Mouse (Mus musculus): ENCODE results near the gene Glra1. TPM values are rescaled to one million over a fixed set of nuclear protein-coding genes. Genes with fewer than 3 reads are reported as not detected.

Glra1 gene
- total RNA-seq, 4 experiments from 2014 or later = 1.9 to 3.5 (median 2.1) TPM

DNA sequence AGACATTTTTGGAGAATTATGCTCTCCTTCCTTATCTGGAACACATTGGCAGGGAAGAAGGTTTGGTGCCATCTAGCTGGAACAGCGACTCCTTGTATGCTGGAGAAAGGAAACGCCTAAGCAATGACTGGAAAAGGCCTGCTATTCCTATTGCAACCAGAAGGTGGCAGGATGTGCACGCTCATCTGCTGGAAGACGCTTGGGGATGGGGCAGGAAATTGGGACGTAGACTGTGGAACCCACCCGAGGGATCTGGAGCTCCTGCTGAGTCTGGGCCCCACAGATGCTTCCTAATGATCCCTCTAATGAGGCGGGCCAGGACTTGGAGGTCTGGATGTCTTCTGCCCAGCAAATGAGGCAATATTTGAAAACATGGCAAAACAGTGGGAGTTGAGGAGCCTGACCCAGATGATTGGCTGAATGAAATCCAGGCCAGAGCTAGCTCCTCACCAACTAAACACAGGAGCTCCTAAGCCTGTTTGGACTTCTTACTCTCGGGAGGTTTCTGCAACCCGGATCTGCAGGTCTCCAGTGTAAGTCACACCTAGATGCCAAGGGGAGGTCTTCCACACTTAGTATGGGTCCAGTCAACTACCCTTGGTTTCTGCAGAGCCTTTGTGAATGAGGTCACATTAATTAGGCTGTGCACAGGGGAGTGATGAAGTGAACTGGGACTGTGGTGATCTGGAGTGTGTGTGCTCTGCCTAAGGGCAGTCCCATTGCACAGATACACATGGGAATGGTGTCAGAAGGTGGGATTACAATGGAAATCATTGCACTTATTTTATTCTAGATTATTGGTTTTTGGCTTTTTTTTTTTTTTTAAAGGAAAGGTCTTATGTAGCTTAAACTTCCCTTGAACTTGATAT is 89.0 kb downstream of the Glra1 start:
- DNase-seq (ENCODE audit: low spot score in 2 of 2) = peak; percentile 57 to 64

DNA sequence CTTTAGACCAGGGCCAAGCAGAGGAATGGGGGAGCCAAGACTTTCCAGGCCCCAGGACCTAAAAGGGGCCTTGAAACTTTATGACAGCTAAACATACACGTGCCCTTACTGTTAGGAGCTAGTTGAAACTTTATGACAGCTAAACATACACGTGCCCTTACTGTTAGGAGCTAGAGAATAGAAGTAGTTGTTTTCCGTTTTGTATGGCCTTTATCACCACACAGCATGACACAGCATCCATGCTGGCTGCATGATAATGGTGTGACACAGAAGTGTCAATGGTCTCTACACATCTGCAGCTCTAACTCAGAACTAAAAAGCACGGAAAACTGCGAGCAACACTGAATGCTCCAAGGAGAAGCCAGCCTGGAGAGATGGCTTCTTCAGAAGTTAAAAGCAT is 90.3 kb downstream of the Glra1 start:
- DNase-seq (ENCODE audit: low spot score in 2 of 2) = no peak

DNA sequence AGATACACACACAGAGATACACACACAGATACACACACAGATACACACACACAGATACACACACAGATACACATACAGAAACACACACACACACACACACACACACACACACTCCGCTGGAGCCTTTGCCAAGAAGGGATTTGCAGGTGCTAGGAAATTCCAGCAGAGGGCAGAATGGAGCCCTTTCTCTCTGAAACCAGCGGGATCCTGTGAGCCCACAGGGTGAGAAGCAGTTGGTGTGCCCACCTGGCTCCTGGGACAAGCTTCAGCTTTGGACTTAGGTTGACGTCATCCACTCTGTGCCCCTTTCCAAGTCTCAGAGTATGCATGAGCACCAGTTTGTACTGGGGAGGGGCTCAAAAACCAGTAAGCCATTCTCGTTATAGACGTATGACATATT is 96.6 kb downstream of the Glra1 start:
- DNase-seq (ENCODE audit: low spot score in 2 of 2) = no peak

DNA sequence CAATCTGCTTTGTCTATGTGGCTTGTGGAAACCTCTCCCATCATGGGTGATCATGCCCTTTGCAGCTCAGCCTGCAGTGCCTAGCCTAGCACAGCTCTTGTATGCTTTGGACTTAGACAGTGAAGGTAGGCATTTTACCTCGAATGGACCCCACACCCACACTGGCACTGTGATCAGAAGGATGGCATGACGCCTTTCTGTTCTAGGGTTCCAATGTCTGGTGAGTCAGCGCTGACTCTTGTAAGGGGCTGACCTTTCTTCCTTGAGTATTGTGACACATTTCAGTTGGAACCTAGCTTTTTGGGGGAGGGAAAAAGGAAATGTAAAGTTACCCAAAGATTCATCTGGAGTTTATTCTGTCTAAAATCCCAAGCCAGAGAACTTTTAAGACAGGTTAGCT is 102.5 kb downstream of the Glra1 start:
- DNase-seq (ENCODE audit: low spot score in 2 of 2) = no peak

DNA sequence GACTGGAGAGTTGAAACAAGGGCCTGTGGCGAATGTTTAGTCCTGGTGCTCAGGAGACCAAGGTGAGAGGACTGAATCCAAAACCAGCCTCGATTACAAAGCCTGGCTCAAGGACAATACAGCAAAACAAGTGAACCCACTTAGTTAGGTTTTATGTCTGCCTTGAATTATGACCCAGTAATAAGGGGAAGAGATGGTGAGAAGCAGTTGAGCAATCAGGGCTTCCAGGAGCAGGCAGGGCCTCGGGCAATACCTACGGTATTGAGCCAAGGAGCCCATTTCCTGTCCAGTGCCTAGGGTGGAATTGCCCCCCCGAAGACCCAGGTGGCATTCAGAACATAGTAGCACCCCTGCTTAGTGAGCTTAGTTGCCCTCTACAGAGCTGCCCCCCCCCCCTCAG is 105.1 kb downstream of the Glra1 start:
- DNase-seq (ENCODE audit: low spot score in 2 of 2) = no peak

DNA sequence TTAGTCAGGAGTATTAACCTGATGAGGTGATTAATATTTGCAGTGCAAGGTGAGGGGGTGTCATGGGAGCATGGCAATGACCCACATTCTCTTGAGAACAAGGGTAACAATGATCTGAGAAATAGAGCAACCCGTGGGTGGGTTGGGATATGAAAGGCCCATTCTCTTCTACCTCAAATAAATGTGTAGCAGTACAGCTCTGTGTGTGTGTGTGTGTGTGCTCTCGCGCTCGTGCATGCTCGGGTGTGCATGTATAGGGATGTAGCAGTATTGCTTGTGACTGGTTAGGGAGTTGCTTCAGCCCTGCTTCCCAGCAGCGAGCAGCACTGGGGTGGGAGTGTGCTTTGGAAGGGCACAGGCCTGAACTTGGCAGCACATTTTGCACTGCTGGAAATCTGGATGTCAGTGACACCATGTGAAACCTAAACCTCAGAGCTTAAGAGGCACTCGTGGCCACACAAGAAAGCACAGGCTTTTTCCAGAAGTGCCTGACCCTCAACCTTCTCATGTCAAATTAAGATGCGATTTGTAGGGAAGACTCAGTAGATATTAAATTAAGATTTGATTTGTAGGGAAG is 106.0 kb downstream of the Glra1 start:
- DNase-seq (ENCODE audit: low spot score in 2 of 2) = no peak

DNA sequence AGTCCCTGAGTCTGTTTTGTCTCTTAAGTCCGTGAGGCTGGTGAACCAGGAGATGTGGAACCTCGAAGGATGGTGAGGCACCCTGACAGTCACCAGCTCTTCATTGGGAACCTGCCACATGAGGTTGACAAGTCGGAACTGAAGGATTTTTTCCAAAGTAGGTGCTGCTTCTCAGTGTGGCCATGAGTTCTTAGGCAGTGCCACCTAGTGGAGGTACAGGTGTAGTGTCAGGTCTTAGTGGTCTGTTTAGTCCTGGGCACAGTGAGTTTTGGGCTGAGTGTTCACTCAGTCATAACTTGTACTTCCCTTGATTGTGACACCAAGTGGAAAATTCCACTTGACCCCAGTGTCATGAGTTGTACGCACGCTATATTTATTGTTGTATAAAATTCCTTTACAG is 110.1 kb downstream of the Glra1 start:
- no peak for DNase-seq (ENCODE audit: low spot score in 2 of 2)

DNA sequence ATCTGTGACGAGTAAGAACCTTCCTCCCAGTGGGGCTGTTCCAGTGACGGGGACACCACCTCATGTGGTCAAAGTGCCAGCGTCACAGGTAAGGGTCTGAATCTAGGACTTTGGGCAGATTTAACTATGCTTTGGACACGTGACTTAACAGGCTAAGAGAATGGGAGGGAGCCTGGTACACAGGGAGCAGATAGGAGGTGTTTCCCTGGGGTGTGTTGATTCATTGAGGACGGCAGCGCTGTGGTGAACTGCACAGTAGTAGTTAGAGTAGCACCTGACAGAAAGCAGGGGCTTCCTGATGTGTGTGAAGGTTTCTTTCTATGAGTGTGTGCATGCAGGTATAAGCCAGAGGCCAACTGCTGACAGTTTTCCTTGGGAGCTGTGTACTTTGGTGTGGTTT is 111.8 kb downstream of the Glra1 start:
- no peak for DNase-seq (ENCODE audit: low spot score in 2 of 2)

DNA sequence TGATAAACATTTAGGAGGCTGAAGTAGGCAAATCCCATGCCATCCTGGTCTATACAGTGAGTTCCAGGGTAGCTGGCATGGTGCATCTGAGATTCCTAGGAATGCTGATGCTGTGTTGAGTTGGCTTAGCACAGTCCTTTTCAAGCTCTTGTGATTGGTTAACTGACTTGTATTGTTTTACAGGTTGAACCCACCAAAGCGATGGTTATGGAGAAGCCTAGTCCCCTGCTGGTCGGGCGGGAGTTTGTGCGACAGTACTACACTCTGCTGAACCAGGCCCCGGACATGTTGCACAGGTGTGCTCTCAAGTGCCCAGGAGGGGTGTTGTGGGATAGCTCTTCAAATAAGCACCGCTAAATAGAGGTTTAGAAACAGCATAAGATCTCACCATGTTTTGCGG is 122.6 kb downstream of the Glra1 start:
- DNase-seq (ENCODE audit: low spot score in 2 of 2) = no peak

DNA sequence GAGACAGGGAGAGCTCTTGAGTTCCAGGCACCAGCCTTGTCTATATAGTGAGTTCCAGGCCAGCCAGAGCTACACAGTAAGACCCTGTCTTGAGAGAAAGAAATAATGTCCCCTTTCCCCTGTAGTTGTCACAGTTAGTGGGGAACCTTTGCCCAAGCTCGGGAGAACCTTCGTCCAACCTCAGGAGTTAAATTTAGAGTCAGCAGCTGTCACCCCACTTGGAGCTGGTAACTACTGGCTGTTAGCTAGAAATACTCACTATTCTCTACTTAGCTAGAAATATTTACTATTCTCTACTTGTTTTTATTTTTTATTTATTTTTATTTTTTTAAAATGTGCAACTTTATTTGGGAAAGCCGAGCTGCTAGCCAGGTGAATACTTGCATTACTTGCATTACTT is 134.8 kb downstream of the Glra1 start:
- DNase-seq (ENCODE audit: low spot score in 2 of 2) = no peak

DNA sequence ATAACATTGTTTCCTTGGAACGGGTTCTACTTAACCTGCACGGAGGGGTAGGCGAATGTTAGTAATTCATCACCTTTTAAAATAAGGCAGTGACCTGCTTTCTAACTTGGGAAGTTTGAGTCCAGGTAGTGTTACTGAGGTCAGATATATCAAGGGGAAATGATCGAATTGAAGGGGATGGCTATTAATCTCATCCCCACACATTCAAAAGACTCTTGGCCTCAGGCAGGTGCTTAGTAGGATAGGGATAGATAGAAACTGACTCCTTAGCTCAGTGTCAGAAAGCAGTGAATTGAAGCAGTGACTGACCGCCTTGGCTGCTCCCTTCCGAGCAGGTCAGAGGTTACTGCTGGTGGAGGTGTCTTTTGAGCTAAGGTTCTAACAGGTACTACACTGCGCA is 136.5 kb downstream of the Glra1 start:
- DNase-seq (ENCODE audit: low spot score in 2 of 2) = no peak

DNA sequence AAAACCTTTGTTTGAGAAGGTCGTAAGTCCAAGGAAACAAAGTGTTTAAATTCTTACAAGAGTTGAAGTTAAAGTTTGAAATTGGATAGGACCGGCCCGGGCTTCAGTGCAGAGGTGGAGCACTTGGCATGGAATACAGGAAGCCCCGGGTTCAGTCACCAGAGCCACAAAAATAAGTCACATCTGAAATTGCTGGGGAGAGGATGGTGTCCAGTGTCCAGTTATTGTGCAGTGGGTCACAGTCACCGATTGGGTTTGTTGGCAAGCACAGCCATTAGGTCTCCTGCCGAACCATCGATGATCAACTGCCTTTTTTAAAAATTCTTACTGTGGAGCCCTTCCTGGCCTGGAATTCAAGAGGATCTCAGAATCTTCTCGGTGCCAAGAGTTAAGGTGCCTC is 137.2 kb downstream of the Glra1 start:
- no peak for DNase-seq (ENCODE audit: low spot score in 2 of 2)

DNA sequence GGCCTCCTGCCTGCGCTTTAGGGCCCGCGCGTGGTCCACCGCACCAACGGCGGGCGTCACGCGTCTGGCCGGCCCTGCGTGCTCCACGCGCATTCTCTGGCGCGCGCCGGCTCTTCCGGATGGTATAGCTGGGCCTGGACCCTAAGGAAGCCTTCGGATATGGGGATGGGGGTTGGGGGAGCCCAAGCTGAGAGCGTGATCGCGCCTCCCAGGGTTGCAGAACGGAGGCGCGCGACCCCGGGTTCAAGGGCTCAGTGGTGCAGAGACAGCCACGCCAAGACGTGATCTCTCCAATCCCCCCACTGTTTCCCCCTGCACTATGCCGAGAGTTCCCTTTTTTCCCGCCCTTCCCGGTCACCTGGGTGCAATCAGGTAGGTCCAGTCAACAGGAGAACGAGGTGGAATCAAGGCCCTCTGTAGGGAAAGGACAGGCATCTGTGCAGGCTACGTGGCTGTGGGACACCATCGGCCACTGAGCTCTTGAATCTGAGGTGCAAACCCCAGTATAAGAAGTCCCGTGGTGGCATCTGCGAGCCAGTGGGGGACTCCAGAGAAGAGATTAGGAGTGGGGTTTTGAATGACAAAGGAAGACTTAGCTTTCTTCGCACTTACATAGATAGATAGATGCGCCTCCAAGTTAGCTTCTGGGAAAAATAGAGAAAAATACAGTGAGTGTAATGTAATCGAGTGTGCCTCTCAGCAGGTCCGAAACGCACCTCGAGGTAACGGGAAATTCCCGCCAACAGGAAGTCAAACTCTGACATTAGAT is 137.9 kb downstream of the Glra1 start:
- no peak for DNase-seq (ENCODE audit: low spot score in 2 of 2)

DNA sequence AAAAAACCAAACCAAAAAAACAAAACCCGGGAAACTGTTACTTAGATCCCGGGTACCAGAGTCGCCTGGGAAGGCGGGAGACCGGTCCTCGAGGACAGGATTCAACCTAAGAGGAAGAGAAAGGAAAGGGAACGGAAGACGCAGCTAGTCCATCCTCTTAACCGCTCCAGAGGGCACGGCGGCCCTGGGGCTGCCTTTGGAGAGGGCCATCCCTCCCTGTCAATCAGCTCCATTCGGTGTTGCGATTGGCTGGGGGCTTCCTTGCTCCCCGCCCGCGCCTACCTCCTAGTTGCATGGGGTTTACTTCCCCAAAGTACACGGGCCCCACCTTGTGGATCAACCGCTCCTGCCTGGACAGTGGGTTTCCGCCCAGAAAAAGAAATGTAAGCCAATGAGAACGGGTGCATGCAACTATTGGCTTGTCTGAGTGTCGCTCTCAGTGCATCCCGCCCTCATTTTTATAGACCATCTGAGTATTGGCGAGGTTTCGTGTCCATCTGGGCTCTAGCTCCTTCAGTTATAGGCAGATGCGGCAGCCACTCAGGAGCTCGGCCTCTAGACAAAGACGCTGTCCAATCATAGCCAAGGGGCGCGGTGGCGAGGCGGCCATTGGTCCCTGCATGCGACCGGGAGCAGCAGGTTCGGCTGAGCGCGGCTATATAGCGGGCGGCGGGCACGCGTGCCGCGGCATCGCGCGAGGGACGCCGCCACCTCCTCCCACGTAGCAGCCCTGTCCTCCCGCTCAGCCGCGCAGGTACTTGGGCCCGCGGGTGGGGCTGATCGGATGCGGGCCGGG is 138.8 kb downstream of the Glra1 start, which contains the start of gene G3bp1:
TSS of gene G3bp1 (plus strand) at position 638 of the 796 bp plus-strand sequence.
- DNase-seq (ENCODE audit: low spot score in 2 of 2) = peak; percentile 99 to 100

DNA sequence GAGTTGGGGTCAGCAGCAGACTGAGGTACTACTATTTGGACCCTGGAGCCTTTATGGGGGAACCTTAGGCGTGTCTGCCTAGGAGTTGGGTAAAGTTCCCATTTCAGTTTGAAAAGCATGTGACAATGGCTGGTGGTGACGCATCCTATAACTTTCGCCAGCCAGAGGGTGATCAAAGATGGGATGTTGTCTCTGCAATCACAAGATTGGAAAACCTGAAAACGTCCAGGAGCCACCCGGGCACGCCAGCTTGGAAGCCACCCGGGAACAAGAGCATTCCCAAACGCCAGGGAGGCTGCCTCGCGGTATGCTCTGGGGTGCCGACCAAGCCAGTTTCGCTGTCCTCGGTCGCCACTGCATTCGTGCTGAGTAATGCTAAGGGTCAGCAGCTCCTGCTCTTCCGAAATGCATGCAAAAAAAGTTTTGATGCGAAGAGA is 139.4 kb downstream of the Glra1 start:
- DNase-seq (ENCODE audit: low spot score in 2 of 2) = no peak

DNA sequence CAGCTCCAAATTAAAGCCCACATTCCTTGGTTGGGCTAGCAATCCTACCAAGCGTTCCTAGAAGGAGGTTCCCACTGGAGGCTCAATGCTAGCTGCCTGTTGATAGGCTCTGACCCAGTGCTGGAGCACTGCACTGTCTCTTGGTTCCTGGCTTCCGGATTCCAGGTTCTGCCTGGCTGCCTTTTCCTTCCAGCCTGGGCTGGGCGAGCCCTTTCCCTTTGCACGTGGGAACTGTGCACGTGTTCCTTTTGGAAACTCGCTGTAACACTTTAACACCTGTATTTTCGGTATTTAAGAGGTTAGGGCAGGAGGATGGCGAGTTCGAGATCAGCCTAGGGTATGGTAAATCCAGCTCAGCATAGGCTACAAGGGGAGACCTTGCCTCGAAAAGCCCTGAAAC is 140.0 kb downstream of the Glra1 start:
- no peak for DNase-seq (ENCODE audit: low spot score in 2 of 2)

DNA sequence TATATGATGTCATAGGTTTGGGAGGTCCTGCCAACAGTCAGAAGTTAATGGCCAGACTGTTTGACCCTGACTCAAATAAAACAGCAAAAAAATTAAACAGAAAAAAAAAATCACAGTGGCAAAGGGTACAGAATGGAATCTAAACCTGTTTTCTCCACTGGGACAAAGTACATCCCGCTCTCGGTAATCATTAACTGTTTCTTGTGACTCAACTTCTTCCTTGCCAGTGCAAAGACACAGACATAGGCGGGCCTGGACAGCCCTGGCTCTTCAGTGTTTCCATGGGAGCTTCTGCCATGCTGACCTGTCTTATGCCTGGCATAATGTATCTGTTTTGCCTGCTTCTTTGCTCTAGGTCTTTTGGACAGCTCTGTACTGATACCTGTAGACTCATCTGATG is 142.8 kb downstream of the Glra1 start:
- DNase-seq (ENCODE audit: low spot score in 2 of 2) = no peak

DNA sequence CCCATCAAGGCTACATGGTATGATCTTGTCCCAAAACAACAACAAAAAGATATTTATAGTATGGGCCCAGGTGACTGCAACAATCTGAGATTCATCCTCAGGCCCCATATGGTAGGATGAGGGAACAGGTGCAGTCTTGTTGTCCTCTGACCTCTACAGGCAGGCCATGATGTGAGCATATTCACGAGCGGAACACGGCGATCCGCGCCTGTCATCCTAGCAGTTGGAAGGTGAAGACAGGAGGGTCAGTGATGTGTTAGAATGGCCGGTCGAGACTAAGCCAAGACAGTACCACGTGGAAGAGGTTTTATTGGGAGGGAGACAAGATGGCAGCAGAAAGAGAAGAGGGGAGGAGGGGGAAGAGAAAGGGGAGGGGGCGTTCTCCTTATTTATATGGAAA is 143.3 kb downstream of the Glra1 start:
- no peak for DNase-seq (ENCODE audit: low spot score in 2 of 2)

Data from left cerebral cortex, adult 8-10 months (tissue).